Mouse (Mus musculus): ENCODE results near the gene Btbd35f8.
"Not testable (repeated sequence)": the region's sequence is repeated elsewhere in the genome, so short reads cannot be mapped to it uniquely, and the experiment has no call there.

Btbd35f8 gene

GRCm38 (mm10) chrX:34450224-34450623, at the start of gene Btbd35f8:
Gene Btbd35f8 (plus strand): TSS chrX:34450524.
- not testable (repeated sequence) for DNase-seq (ENCODE audit: low read depth)
